Mouse (Mus musculus) skeletal muscle tissue, postnatal 0 days (tissue): Measurements from ENCODE around the gene Gm21915. TPM values are rescaled to one million over a fixed set of nuclear protein-coding genes. Genes with fewer than 3 reads are reported as not detected.

Experiments used
- polyA plus RNA-seq: library from polyadenylated mRNA; unstranded; fragments of >200 nt; fragmentation: Nextera tagmentation; extraction: Ambion mirVana; gene quantifications from 2 replicates; pipeline ENCODE4 v1.2.1, GENCODE M21; 2015

Gm21915 gene
- polyA plus RNA-seq: not detected in 2 replicates

GRCm38 (mm10) chr9:40670313-40670712 lies at the start of gene Gm21915:
Gene Gm21915, plus strand, starts transcription at chr9:40670613.

DNA sequence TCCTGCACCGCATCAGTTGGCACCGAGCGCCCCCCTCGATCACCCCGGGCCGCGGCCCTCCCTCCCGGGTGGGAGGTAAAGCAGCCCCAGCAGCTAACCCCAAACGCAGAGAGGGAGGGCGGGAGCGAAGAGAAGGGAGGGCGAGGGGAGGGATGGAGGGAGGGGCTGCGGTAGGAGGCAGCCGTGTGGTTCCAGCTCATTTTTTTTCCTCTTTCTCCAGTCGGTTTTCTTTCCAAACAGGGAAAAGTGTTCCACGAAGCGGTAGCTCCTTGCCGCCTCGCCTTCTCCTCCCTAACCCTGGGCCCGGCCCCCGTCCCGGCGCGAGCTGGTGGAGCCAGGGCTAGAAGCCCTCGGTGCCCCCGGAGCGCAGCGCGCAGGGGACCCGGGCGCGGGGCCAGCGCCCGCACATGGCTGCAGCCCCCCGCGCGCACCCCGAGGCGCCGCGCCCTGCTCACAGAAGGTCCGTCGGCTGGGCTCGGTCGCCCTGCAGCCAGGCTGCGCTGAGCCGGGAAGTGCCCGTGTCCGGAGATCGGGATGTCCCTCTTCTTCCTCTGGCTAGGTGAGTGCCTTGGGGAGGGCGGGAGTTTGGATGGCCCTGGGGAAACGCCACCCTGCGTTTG lies 15.5 kb downstream of the Gm21915 start, which contains the start of gene Clmp:
Clmp (plus strand) TSS at position 162 of the 620 bp plus-strand sequence.

Other genes with a start within 250 kb of the Gm21915 start
- gene Gramd1b, start 139.2 kb upstream of the Gm21915 start, polyA plus RNA-seq: 9.7 and 13.3 TPM in 2 replicates
- gene Clmp, start 15.3 kb downstream of the Gm21915 start, polyA plus RNA-seq: 14.0 and 18.7 TPM in 2 replicates
- 1,010 and 1,032 TPM in 2 replicates for gene Hspa8, start 130.4 kb downstream of the Gm21915 start, polyA plus RNA-seq
- not detected in 2 replicates for gene Bsx, start 203.5 kb downstream of the Gm21915 start, polyA plus RNA-seq